Mouse (Mus musculus): ENCODE measurements at regions not wholly inside any gene's neighbourhood (a gene's known extent, or its start where the extent isn't known, plus 50 kb on each side); places are given as distances from the start of the nearest gene placed in this dataset.
A peak's percentile ranks its signal among the peaks of the same experiment; 100 is the strongest.

- DNase-seq (ENCODE audit: low spot score in 2 of 2), result no peak
These were observed 56.4 kb downstream of the Cyp26a1 start for GRCm38 (mm10) chr19:37754024-37754423.

GRCm38 (mm10) chr19:37755372-37755771, 57.8 kb downstream of the Cyp26a1 start:
- DNase-seq (ENCODE audit: low spot score in 2 of 2), result no peak

- DNase-seq (ENCODE audit: low spot score in 2 of 2), result no peak
These were observed 71.8 kb downstream of the Cyp26a1 start for GRCm38 (mm10) chr19:37769376-37769775.

GRCm38 (mm10) chr19:37771956-37772355, 74.4 kb downstream of the Cyp26a1 start:
- no peak for DNase-seq (ENCODE audit: low spot score in 2 of 2)

GRCm38 (mm10) chr19:37774551-37774950, 77.0 kb downstream of the Cyp26a1 start:
- DNase-seq (ENCODE audit: low spot score in 2 of 2), result no peak

- DNase-seq (ENCODE audit: low spot score in 2 of 2), result no peak
These were observed 77.4 kb downstream of the Cyp26a1 start for GRCm38 (mm10) chr19:37774966-37775365.

- no peak for DNase-seq (ENCODE audit: low spot score in 2 of 2)
These were observed 80.4 kb downstream of the Cyp26a1 start for GRCm38 (mm10) chr19:37777961-37778360.

- no peak for DNase-seq (ENCODE audit: low spot score in 2 of 2)
These were observed 81.0 kb downstream of the Cyp26a1 start for GRCm38 (mm10) chr19:37778568-37778967.

GRCm38 (mm10) chr19:37788540-37788939, 90.9 kb downstream of the Cyp26a1 start:
- DNase-seq (ENCODE audit: low spot score in 2 of 2), result no peak

- DNase-seq (ENCODE audit: low spot score in 2 of 2), result no peak
These were observed 92.1 kb downstream of the Cyp26a1 start for GRCm38 (mm10) chr19:37789576-37790180.

- no peak for DNase-seq (ENCODE audit: low spot score in 2 of 2)
These were observed 92.9 kb downstream of the Cyp26a1 start for GRCm38 (mm10) chr19:37790281-37791073.

- DNase-seq (ENCODE audit: low spot score in 2 of 2), result no peak
These were observed 95.6 kb downstream of the Cyp26a1 start for GRCm38 (mm10) chr19:37793176-37793575.

- DNase-seq (ENCODE audit: low spot score in 2 of 2), result peak; percentile 13 to 33
These were observed 98.2 kb downstream of the Cyp26a1 start for GRCm38 (mm10) chr19:37795552-37796343.

GRCm38 (mm10) chr19:37800161-37800660, 102.6 kb downstream of the Cyp26a1 start:
- DNase-seq (ENCODE audit: low spot score in 2 of 2), result no peak

GRCm38 (mm10) chr19:37809666-37810065, 112.1 kb downstream of the Cyp26a1 start:
- no peak for DNase-seq (ENCODE audit: low spot score in 2 of 2)

GRCm38 (mm10) chr19:37814089-37815073, 116.8 kb downstream of the Cyp26a1 start:
- peak in 1 of 2 experiments; percentile 17 for DNase-seq (ENCODE audit: low spot score in 2 of 2)

GRCm38 (mm10) chr19:37815627-37816026, 118.0 kb downstream of the Cyp26a1 start:
- no peak for DNase-seq (ENCODE audit: low spot score in 2 of 2)

GRCm38 (mm10) chr19:37821243-37821642, 123.6 kb downstream of the Cyp26a1 start:
- no peak for DNase-seq (ENCODE audit: low spot score in 2 of 2)

GRCm38 (mm10) chr19:37821671-37822190, 124.1 kb downstream of the Cyp26a1 start:
- no peak for DNase-seq (ENCODE audit: low spot score in 2 of 2)

- no peak for DNase-seq (ENCODE audit: low spot score in 2 of 2)
These were observed 126.6 kb downstream of the Cyp26a1 start for GRCm38 (mm10) chr19:37824155-37824554.

- no peak for DNase-seq (ENCODE audit: low spot score in 2 of 2)
These were observed 133.8 kb downstream of the Cyp26a1 start for GRCm38 (mm10) chr19:37831406-37831805.
